Mouse (Mus musculus): Measurements from ENCODE around the gene Agfg2.

GRCm38 (mm10) chr5:137608654-137609190, 75.8 kb downstream of the Agfg2 start:
- no peak for TF ChIP-seq POLR2A (IDR thresholded peaks at IDR 0.05; ENCODE audit: low read depth, low read length)
- TF ChIP-seq CTCF (IDR thresholded peaks at IDR 0.05; ENCODE audit: extremely low read depth, insufficient read depth, insufficient read length, insufficient replicate concordance), result no peak
